10 mouse cellular contexts compared by ENCODE assay signal in genomic region chr9:77607840-77608239, GRCm38 (mm10). TPM values are rescaled to one million over a fixed set of nuclear protein-coding genes. Genes with fewer than 3 reads are reported as not detected.
A peak's percentile ranks its signal among the peaks of the same experiment; 100 is the strongest.
DNase-seq lines count a peak whose midpoint lies in the region; ATAC-seq and TF ChIP-seq lines count a peak whose summit lies in the region.
"Had no signal": no experiment of that assay in that cellular context is flagged by ENCODE, and none has a peak within 500 bp of the region (broad histone marks: within the 10 kb centered on the region; RNA-seq: fewer than 3 reads in every experiment).

No protein-coding gene starts in this region.

- no peak for TF ChIP-seq POLR2A in olfactory bulb, adult 2 months (IDR thresholded peaks at IDR 0.05; ENCODE audit: insufficient read depth, low read depth, low read length)

- 14% methylated on average over 7 of the region's 7 CpGs for WGBS in liver, embryonic 12.5 days (ENCODE audit: insufficient replicate concordance)
- 25% methylated on average over 7 of the region's 7 CpGs for WGBS in olfactory bulb, adult 2 months

- H3K4me1 ChIP-seq in liver, embryonic 12.5 days = no peaks in the 10 kb centered on the region
- H3K4me1 ChIP-seq in olfactory bulb, adult 2 months (ENCODE audit: control insufficient read depth, insufficient read depth, low read length) = no peaks in the 10 kb centered on the region
- H3K4me1 ChIP-seq: heart, embryonic 15.5 days had no signal

- TF ChIP-seq CTCF in olfactory bulb, adult 2 months (IDR thresholded peaks at IDR 0.05; ENCODE audit: insufficient read depth, low read depth, low read length) = peak; percentile 33; the same call in 1 of the 2 replicates

- H3K4me2 ChIP-seq in liver, embryonic 12.5 days = no peak overlapping the region
- H3K4me2 ChIP-seq: heart, embryonic 15.5 days had no signal

- no peaks in the 10 kb centered on the region for H3K9me3 ChIP-seq in liver, embryonic 12.5 days (replicated peaks)
- H3K9me3 ChIP-seq: heart, embryonic 15.5 days had no signal

- ATAC-seq in liver, embryonic 12.5 days = no peak
- no peak for ATAC-seq in monocyte, adult 5-6 weeks (replicated peaks; ENCODE audit: insufficient number of reproducible peaks, low FRiP score, low TSS enrichment, poor library complexity, severe bottlenecking)

- H3K27ac ChIP-seq in liver, embryonic 12.5 days = no peak overlapping the region
- no peak overlapping the region for H3K27ac ChIP-seq in olfactory bulb, adult 2 months (ENCODE audit: insufficient read depth, low read depth, low read length)
- H3K27ac ChIP-seq: heart, embryonic 15.5 days had no signal

- peak; percentile 47 to 78 for DNase-seq in adrenal gland, adult (ENCODE audit: inconsistent age in 2 of 2, low spot score in 1 of 2)
- DNase-seq in adrenal gland, adult 8-10 months = no peak
- peak; percentile 39 for DNase-seq in liver
- DNase-seq in adrenal gland, postnatal 36 days = peak; percentile 61 to 79
- peak; percentile 69 for DNase-seq in induced T-regulatory cell, adult 2 months (ENCODE audit: low read depth)

- H3K27me3 ChIP-seq in liver, embryonic 12.5 days (replicated peaks) = no peaks in the 10 kb centered on the region
- H3K27me3 ChIP-seq: heart, embryonic 15.5 days had no signal

- no peak overlapping the region for H3K4me3 ChIP-seq in liver, embryonic 12.5 days
- H3K4me3 ChIP-seq in olfactory bulb, adult 2 months (ENCODE audit: insufficient read depth, low read depth, low read length) = no peak overlapping the region
- H3K4me3 ChIP-seq: heart, embryonic 15.5 days; myocyte had no signal

- no peak overlapping the region for H3K9ac ChIP-seq in liver, embryonic 12.5 days
- H3K9ac ChIP-seq: heart, embryonic 15.5 days had no signal

- H3K36me3 ChIP-seq in liver, embryonic 12.5 days = no peaks in the 10 kb centered on the region
- H3K36me3 ChIP-seq: heart, embryonic 15.5 days had no signal

RNA-seq across cellular contexts. Expression of gene Klhl31, which starts 28.5 kb away (rescaled TPM):
- total RNA-seq in adrenal gland, adult 8-10 months (2022) = under 1 TPM in 2 of 4 experiments, not detected in 2; 0.03 to 0.09 TPM
- polyA plus RNA-seq in liver, embryonic 12.5 days (2016; fragmentation: Nextera tagmentation; extraction: Ambion mirVana) = 0.08 and 0.29 TPM in 2 replicates
- total RNA-seq in adrenal gland, postnatal 36 days (2021) = not detected
- polyA plus RNA-seq in olfactory bulb, adult 2 months (2012; ENCODE audit: insufficient read depth, insufficient read length, low replicate concordance, missing spikeins) = not detected in 2 replicates
- total RNA-seq in monocyte, adult 5-6 weeks (2017) = not detected in 3 replicates
